Mouse (Mus musculus): Measurements from ENCODE around the gene Thsd4. TPM values are rescaled to one million over a fixed set of nuclear protein-coding genes. Genes with fewer than 3 reads are reported as not detected.

The Thsd4 gene
- total RNA-seq, 1 experiment = 1.6 TPM

DNA sequence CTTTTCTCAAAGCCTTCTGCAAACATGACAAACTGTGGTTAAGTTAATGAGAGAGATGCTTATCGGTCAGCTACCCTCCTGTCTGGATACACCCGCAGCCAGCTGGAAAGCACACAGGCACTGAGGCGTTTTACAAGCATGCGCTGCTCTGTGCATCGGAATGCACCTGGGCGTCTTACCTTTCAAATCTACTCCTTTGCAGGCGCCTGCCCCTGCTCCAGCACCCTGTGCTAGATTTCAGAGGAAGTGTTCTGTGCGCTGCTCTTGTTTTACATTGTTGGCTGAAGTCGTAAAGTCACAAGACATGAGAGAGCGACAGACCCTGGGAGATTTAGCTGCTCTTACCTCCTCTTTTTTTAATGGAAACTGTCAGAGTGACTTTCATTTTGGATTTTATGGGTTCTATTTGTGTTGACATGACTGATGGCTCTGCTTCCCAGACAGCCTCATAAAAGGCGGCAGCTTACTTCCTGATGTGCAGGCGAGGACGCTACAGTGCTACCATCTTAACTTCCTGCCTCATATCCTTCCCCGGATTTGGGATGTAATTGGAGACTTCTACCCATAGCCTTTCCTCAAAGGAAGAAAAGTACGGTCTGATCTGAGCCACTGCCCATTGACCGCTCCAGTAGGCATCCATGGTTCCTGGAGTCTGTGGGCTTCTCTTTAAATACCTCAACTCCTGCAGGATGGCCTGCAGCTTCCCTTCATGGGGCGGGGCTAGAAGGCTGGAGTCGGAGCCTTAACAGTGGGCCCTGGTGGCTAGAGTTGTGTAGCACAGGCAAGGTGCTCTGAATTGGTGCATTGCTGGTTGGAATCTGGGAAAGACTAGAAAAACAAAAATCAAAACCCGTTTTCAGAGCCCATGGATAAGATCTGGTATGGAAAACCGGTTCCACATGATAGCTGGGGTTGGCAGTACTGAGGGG is 40.9 kb upstream of the Thsd4 start:
- H3K36me3 ChIP-seq (ENCODE audit: control insufficient read depth, insufficient read depth, low read length, poor library complexity, severe bottlenecking) = no peaks in the 10 kb centered on the region
- peak; percentile 42 for DNase-seq (ENCODE audit: low read depth, low spot score)
- H3K9ac ChIP-seq (ENCODE audit: insufficient read depth, low read depth, low read length, poor library complexity, severe bottlenecking) = no peak overlapping the region
- H3K4me1 ChIP-seq (ENCODE audit: control insufficient read depth in 2 of 2, insufficient read depth in 2 of 2, low read length in 2 of 2, poor library complexity in 1 of 2) = no peaks in the 10 kb centered on the region
- no peaks in the 10 kb centered on the region for H3K9me3 ChIP-seq (ENCODE audit: control insufficient read depth, insufficient read depth, low read depth, low read length)
- H3K27ac ChIP-seq (ENCODE audit: insufficient read depth, low read depth, low read length, poor library complexity, severe bottlenecking) = no peak overlapping the region
- in situ Hi-C loops (cut with MboI; ENCODE audit: low sequenced_read_pairs in 2 of 2, unreplicated experiment in 2 of 2) = no loop called here
- TF ChIP-seq ZC3H11A (IDR thresholded peaks at IDR 0.05; ENCODE audit: borderline replicate concordance, low read depth, low read length) = no peak
- no peak for TF ChIP-seq CHD2 (IDR thresholded peaks at IDR 0.05; ENCODE audit: low read depth, low read length)
- no peak overlapping the region for H3K4me3 ChIP-seq (ENCODE audit: insufficient read depth in 1 of 2, low read depth in 1 of 2, low read length in 2 of 2, poor library complexity in 1 of 2, severe bottlenecking in 1 of 2)

DNA sequence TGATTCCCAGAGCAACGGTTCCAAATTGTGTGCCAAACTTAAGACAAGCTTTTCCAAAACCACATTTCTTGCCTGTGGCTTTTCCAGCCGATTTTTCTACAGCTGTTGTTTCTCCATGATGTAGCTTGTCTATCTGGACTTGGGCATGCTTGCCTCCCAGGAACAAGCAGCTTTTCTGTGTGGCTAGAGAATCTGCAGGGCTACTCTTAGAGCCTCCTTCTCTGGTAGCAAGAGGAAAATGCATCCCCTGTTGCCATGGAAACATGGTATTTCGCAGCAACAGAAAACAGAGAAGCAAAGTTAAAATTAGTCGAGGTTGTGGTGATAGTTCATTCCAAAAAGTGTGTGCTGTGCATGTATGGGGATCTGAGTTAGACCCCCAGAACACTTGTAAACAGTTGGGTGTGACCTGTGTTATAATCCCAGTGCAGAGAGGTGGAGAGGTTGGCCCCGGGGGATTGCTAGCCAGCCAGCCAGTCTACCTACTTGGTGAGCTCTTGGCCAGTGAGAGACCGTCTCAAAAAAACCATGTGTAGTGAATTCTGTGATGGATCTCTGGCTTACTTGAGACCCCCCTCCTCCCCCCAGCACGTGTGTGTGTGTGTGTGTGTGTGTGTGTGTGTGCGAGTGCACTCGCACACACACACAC is 39.9 kb upstream of the Thsd4 start:
- Histone ChIP-seq H3K9me3 (ENCODE audit: control insufficient read depth, insufficient read depth, low read depth, low read length) (no peaks in the 10 kb centered on the region), H3K27ac (ENCODE audit: insufficient read depth, low read depth, low read length, poor library complexity, severe bottlenecking) (no peak overlapping the region), H3K4me1 (ENCODE audit: control insufficient read depth in 2 of 2, insufficient read depth in 2 of 2, low read length in 2 of 2, poor library complexity in 1 of 2) (no peaks in the 10 kb centered on the region), H3K36me3 (ENCODE audit: control insufficient read depth, insufficient read depth, low read length, poor library complexity, severe bottlenecking) (no peaks in the 10 kb centered on the region), H3K9ac (ENCODE audit: insufficient read depth, low read depth, low read length, poor library complexity, severe bottlenecking) (no peak overlapping the region), H3K4me3 (ENCODE audit: insufficient read depth in 1 of 2, low read depth in 1 of 2, low read length in 2 of 2, poor library complexity in 1 of 2, severe bottlenecking in 1 of 2) (no peak overlapping the region)
- in situ Hi-C loops (cut with MboI; ENCODE audit: low sequenced_read_pairs in 2 of 2, unreplicated experiment in 2 of 2) = no loop called here
- no peak for DNase-seq (ENCODE audit: low read depth, low spot score)
- TF ChIP-seq ZNF384 (IDR thresholded peaks at IDR 0.05; ENCODE audit: low read depth, low read length) (no peak), MAFK (IDR thresholded peaks at IDR 0.05; ENCODE audit: insufficient read depth, low read depth, low read length) (no peak), HCFC1 (IDR thresholded peaks at IDR 0.05; ENCODE audit: borderline replicate concordance, insufficient read depth, low read length) (no peak), CHD2 (IDR thresholded peaks at IDR 0.05; ENCODE audit: low read depth, low read length) (no peak), ZC3H11A (IDR thresholded peaks at IDR 0.05; ENCODE audit: borderline replicate concordance, low read depth, low read length) (no peak)

DNA sequence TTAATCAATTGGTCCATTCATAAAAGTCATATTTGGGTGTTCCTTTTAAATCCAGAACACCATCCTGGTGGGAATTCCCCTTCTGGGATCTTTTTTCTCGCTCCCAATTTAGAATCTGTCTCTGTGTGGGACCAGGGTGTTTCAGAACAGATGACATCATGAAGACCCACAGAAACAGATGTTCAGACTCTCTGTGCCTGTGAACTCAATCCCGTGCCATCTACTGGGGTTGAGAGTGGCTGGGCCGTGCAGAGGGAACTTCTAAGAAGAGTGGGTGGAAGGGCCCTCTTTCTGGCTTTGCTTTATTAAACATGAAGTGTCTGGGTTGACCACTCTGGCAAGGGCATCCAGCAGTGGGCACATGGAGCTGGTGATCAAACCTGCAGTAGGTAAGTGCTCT is 36.7 kb upstream of the Thsd4 start:
- Histone ChIP-seq H3K4me3 (ENCODE audit: insufficient read depth in 1 of 2, low read depth in 1 of 2, low read length in 2 of 2, poor library complexity in 1 of 2, severe bottlenecking in 1 of 2) (no peak overlapping the region), H3K36me3 (ENCODE audit: control insufficient read depth, insufficient read depth, low read length, poor library complexity, severe bottlenecking) (no peaks in the 10 kb centered on the region), H3K27ac (ENCODE audit: insufficient read depth, low read depth, low read length, poor library complexity, severe bottlenecking) (no peak overlapping the region), H3K4me1 (ENCODE audit: control insufficient read depth in 2 of 2, insufficient read depth in 2 of 2, low read length in 2 of 2, poor library complexity in 1 of 2) (no peaks in the 10 kb centered on the region), H3K9me3 (ENCODE audit: control insufficient read depth, insufficient read depth, low read depth, low read length) (no peaks in the 10 kb centered on the region), H3K9ac (ENCODE audit: insufficient read depth, low read depth, low read length, poor library complexity, severe bottlenecking) (no peak overlapping the region)
- TF ChIP-seq MAFK (IDR thresholded peaks at IDR 0.05; ENCODE audit: insufficient read depth, low read depth, low read length) (no peak), ZNF384 (IDR thresholded peaks at IDR 0.05; ENCODE audit: low read depth, low read length) (no peak), CHD2 (IDR thresholded peaks at IDR 0.05; ENCODE audit: low read depth, low read length) (no peak), ZC3H11A (IDR thresholded peaks at IDR 0.05; ENCODE audit: borderline replicate concordance, low read depth, low read length) (no peak), HCFC1 (IDR thresholded peaks at IDR 0.05; ENCODE audit: borderline replicate concordance, insufficient read depth, low read length) (no peak)
- no peak for DNase-seq (ENCODE audit: low read depth, low spot score)
- in situ Hi-C loops (cut with MboI; ENCODE audit: low sequenced_read_pairs in 2 of 2, unreplicated experiment in 2 of 2) = no loop called here

DNA sequence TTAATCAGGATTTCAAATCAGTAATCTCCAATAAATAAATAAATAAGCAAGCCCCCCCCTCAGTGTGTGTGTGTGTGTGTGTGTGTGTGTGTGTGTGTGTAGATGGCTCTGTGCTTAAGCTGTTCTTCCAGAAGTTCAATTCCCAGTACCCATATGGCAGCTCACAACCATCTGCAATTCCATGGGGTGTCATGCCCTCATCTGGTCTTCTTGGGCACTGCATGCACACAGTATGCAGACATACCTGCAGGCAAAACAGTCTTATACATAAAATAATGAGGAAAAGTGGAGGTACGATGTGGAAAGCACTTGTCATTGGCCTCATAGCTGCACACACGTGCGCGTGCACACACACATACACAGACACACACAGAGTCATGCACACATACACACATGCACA is 29.4 kb upstream of the Thsd4 start:
- in situ Hi-C loops (cut with MboI; ENCODE audit: low sequenced_read_pairs in 2 of 2, unreplicated experiment in 2 of 2) = no loop called here
- no peaks in the 10 kb centered on the region for H3K9me3 ChIP-seq (ENCODE audit: control insufficient read depth, insufficient read depth, low read depth, low read length)
- no peak overlapping the region for H3K4me3 ChIP-seq (ENCODE audit: insufficient read depth in 1 of 2, low read depth in 1 of 2, low read length in 2 of 2, poor library complexity in 1 of 2, severe bottlenecking in 1 of 2)
- no peaks in the 10 kb centered on the region for H3K36me3 ChIP-seq (ENCODE audit: control insufficient read depth, insufficient read depth, low read length, poor library complexity, severe bottlenecking)
- H3K4me1 ChIP-seq (ENCODE audit: control insufficient read depth in 2 of 2, insufficient read depth in 2 of 2, low read length in 2 of 2, poor library complexity in 1 of 2) = no peaks in the 10 kb centered on the region
- TF ChIP-seq MAFK (IDR thresholded peaks at IDR 0.05; ENCODE audit: insufficient read depth, low read depth, low read length) (no peak), ZC3H11A (IDR thresholded peaks at IDR 0.05; ENCODE audit: borderline replicate concordance, low read depth, low read length) (peak; percentile 16; the same call in 1 of the 2 replicates)
- no peak overlapping the region for H3K27ac ChIP-seq (ENCODE audit: insufficient read depth, low read depth, low read length, poor library complexity, severe bottlenecking)
- H3K9ac ChIP-seq (ENCODE audit: insufficient read depth, low read depth, low read length, poor library complexity, severe bottlenecking) = no peak overlapping the region
- DNase-seq (ENCODE audit: low read depth, low spot score) = no peak
